Mouse (Mus musculus): ENCODE data around the gene Ppt2.

The Ppt2 gene

GRCm38 (mm10) chr17:34639461-34640255 lies 11.3 kb upstream of the Ppt2 start:
- DNase-seq (ENCODE audit: low spot score), result no peak

GRCm38 (mm10) chr17:34637459-34637858 lies 9.1 kb upstream of the Ppt2 start:
- DNase-seq (ENCODE audit: low spot score), result no peak

DNA sequence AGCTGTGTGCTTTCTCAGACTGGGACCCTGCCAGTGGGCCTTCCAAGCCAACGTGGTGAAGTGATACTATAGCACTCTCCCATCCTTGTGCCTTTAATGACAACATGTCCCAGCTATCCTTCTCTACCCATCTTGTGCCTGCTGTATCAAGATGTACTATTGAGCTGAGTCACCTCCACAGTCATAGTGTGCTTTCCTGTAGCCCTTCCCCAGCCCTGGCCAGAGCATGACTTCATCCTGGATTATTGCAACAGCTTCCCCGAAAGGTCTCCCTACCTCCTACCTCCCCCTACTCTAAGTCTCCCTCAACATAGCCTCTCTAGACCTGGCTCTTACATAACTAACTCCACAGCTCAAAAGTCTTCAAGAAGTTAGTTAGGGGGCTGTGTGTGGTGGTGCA lies 7.4 kb upstream of the Ppt2 start:
- DNase-seq (ENCODE audit: low spot score), result no peak

DNA sequence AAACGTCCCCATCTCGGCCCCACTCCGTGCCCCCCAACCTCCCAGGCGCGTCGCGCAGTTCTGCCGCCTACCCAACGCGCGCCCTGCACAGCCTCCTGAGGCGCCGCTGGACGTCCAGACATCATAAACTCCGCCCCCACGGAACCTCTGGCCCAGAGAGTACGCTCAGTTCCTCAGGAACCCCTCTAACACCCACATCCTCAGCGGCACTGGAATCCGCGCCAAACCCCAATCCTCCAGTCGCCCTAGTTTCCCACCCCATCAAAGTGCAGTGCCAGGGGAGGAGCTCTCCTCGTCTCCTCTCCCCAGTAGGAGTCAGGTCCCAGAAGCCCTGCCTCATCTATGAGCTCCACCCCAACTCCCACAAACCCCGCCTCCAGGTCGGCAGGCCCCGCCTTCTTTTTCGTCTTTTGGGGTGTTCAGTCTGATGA lies 4.0 kb upstream of the Ppt2 start:
- peak; percentile 89 for DNase-seq (ENCODE audit: low spot score)

DNA sequence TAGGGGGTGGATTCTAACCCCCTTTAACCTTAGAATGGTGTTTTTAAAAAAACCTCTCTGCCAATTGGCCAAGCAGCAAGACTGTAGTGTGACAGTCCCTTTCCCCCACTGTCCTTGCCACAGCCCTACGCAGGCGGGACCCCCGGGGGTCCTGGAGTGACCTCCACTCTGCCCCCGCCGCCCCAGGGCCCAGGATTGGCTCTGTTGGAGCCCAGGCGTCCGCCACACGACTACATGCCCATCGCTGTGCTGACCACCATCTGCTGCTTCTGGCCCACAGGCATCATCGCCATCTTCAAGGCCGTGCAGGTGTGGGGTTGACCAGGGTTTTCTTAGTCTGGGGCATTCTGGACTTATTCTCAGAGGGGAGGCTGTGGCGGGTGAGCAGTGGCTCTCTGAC lies 3.3 kb upstream of the Ppt2 start:
- DNase-seq (ENCODE audit: low spot score), result no peak

GRCm38 (mm10) chr17:34630761-34631301 lies 2.5 kb upstream of the Ppt2 start:
- DNase-seq (ENCODE audit: low spot score), result no peak

DNA sequence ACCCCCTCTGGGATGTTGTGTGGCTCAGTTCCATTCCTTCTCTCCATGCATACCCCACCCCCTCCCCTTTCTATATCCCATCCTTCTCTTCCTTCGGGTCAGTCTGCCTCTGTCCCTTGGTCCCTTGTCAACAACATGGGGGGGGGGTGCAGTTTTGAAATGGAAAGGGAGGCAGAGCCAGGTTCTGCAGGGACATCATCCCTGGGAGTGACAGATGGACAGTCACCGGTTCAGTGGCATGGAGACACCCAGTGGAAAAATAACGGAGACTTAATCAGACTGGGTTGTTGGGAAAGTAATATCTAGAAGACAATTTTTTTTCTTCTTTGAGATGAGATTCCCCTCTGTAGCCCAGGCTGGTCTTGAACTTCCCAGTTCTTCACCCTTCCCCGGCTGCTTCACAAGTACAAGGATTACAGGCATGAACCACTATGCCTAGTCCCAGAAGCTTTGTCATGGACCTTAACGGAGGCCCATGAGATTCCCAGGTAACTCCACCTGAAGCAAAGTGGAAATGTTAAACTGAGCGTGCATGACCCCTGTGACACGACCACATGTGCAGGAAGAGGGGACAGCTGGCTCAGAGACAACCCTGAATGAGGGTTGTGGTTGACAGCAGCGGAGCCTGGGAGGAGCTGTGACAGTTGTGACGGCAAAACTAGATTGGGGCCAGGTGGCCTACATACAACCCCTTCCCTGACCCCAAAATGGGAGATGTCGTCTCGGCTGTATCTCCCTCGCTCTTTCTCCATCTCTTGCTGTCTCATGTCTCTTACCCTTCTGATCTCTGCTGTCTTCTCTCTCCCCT lies 1.7 kb upstream of the Ppt2 start:
- DNase-seq (ENCODE audit: low spot score), result no peak

- DNase-seq (ENCODE audit: low spot score), result no peak
These were observed 976 bp upstream of the Ppt2 start, which contains the start of gene Prrt1 for GRCm38 (mm10) chr17:34629221-34629751. Gene Prrt1 (plus strand): TSS chr17:34629533.

- no peak for DNase-seq (ENCODE audit: low spot score)
These were observed 296 bp upstream of the Ppt2 start for GRCm38 (mm10) chr17:34628644-34628967.

DNA sequence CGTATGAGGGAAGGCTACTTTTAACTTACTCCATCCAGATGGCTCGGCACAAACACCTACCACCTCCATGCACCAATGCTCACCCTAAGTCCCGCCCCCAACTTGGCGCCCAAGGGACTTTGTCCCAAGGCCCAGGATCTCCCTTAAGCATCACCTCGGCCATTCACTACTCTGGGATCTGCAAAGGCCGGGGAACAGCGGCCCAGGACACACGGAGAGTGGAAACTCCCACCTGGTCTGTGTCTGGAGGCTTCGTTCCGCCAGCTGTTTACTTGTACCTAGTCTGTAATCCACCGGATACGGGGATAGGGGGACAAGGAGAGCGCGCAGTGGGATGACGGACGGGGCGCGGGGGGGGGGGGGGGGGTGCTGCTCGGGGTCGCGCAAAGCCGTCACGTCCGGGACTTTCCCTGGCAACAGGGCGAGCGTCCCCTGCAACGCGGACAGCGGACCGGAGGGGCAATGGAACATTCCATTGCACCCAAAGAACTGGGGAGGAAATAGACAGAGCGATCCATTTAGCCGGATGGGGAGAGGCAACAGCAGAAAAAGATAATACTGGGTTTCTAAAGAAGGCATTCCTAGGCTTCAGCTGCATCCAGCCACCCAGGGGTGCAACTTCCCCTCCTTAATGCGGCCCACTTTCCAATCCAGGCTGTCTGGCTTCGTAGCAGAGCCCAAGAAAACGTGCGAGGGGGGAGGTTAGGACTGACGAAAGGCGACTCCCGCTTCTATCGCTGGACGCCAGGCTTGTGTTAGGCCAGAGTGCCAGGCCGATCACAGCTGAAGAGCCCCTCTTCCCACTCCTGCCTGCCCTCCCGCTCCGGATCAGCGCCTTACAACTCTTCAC lies 992 bp downstream of the Ppt2 start:
- DNase-seq (ENCODE audit: low spot score), result peak; percentile 88

GRCm38 (mm10) chr17:34626773-34627092 lies 1.6 kb downstream of the Ppt2 start:
- DNase-seq (ENCODE audit: low spot score), result no peak

GRCm38 (mm10) chr17:34626062-34626772 lies 2.1 kb downstream of the Ppt2 start:
- DNase-seq (ENCODE audit: low spot score), result no peak

DNA sequence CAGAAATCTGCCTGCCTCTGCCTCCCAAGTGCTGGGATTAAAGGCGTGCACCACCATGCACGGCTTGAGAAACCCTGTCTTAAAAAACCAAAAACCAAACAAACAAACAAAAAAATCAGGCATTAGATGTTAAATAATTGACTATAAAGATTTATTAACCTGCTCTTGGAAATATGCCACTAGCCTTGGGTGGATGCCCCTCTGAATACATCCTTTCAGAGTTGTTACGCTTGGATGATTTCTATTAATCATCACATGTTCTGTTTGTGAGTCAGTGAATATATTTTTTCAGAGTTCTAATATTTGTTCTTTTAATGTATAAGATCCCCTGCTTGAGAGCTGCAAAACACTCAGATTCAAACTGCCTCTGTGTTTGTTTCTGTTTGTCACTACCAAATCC lies 3.3 kb downstream of the Ppt2 start:
- DNase-seq (ENCODE audit: low spot score), result no peak

- DNase-seq (ENCODE audit: low spot score), result no peak
These were observed 5.1 kb downstream of the Ppt2 start for GRCm38 (mm10) chr17:34623161-34623560.

GRCm38 (mm10) chr17:34621006-34621405 lies 7.3 kb downstream of the Ppt2 start:
- no peak for DNase-seq (ENCODE audit: low spot score)

GRCm38 (mm10) chr17:34618999-34619398 lies 9.3 kb downstream of the Ppt2 start:
- peak; percentile 77 for DNase-seq (ENCODE audit: low spot score)

GRCm38 (mm10) chr17:34615871-34616270 lies 12.4 kb downstream of the Ppt2 start, which contains the start of gene Egfl8:
Gene Egfl8 (minus strand): TSS chr17:34615971.
- DNase-seq (ENCODE audit: low spot score), result no peak

DNA sequence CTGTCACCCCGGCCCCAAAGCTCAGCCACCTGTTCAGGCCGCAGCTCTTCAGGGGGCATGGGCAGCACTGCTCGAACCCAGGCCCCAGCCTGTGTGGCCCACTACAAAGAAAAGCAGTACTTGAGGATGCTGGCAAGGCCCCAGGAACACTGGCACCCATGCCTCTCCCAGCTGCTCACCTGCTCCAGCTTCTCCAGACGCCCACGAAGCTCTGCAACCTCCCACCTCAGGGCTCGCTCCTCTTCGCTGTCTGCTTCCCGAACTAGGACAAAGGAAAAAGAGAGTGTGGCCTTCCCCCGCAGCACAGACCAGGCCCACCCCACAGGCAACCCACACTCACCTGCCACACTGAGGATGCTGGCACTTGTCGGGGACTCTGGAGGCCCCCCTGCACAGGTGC lies 14.5 kb downstream of the Ppt2 start:
- no peak for DNase-seq (ENCODE audit: low spot score)

GRCm38 (mm10) chr17:34613054-34613645 lies 15.2 kb downstream of the Ppt2 start:
- DNase-seq (ENCODE audit: low spot score), result no peak

DNA sequence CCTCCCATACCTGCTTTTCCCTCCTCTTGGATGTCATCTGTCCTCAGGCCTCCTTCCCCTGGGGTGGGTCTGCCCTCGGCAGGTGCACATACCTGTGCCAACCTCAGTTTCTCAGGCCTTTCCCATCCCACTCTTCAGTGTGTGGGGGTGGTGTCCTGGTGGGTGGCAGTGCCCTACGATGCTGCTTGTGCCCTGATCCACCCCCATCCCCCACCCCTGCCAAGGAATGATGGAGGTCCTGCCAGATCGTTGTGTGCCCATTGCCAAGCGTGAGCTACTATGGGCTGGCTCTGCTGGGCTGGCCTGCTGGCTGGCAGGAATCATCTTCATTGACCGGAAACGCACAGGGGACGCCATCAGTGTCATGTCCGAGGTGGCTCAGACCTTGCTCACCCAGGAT lies 17.3 kb downstream of the Ppt2 start:
- DNase-seq (ENCODE audit: low spot score), result no peak

DNA sequence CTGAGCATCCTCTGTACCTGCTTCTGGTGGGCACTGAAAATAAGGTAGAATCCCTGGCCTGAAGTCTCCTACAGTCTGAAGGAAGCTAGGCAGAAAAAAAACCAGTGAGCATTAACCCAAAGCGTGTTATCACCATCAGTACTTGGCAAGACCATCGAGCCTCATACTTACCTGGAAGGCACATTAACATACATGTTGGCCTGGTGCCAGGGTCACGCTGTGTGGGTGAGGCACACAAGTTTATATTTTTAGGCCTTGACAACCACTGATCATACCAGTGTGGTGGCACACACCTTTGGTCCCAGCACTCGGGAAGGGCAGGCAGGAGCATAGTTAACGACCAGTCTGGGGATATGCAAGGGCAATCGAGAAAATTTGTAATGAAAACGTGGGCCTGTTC lies 20.3 kb downstream of the Ppt2 start:
- DNase-seq (ENCODE audit: low spot score), result no peak

Measured in layer of hippocampus, adult 11-12 months (tissue).